Mouse (Mus musculus) limb, embryonic 14.5 days (tissue): ENCODE measurements around the gene Arfip1. TPM values are rescaled to one million over a fixed set of nuclear protein-coding genes. Genes with fewer than 3 reads are reported as not detected.

ENCODE experiments used
- ATAC-seq: fragments of 200-750 bp; cut with Nextera tagmentation; 2 replicates; pipeline ENCODE4 v1.8.0; 2017; ENCODE audit warnings: low read depth, moderate number of reproducible peaks, moderate TSS enrichment; ENCODE audit not compliant: low FRiP score
- DNase-seq: peaks from one replicate; pipeline ENCODE4 v3.0.0-alpha.2; 2015; ENCODE audit warnings: low spot score
- H3K27ac ChIP-seq: fragments of 300-500 bp; sonication (generic); replicated peaks from 2 replicates; pipeline ENCODE4 v1.5.1; 2014; ENCODE audit warnings: low read depth, mild to moderate bottlenecking, low read length, moderate library complexity, mixed read lengths
- H3K27me3 ChIP-seq: fragments of 300-500 bp; sonication (generic); 2 replicates; pipeline ENCODE4 v1.6.1; 2014; ENCODE audit warnings: low read length, mixed read lengths; ENCODE audit not compliant: control insufficient read depth, insufficient read depth
- H3K36me3 ChIP-seq: fragments of 300-500 bp; sonication (generic); 2 replicates; pipeline ENCODE4 v1.6.1; 2014; ENCODE audit warnings: mild to moderate bottlenecking, low read length, moderate library complexity, mixed read lengths; ENCODE audit not compliant: control insufficient read depth, insufficient read depth
- H3K4me1 ChIP-seq: fragments of 300-500 bp; sonication (generic); 2 replicates; pipeline ENCODE4 v1.6.1; 2014; ENCODE audit warnings: antibody characterized with exemption, low read length, mixed read lengths; ENCODE audit not compliant: control insufficient read depth, insufficient read depth
- H3K4me2 ChIP-seq: fragments of 300-500 bp; sonication (generic); replicated peaks from 2 replicates; pipeline ENCODE4 v1.6.1; 2014; ENCODE audit warnings: low read depth, mild to moderate bottlenecking, low read length, moderate library complexity; ENCODE audit not compliant: severe bottlenecking
- H3K4me3 ChIP-seq: fragments of 300-500 bp; sonication (generic); replicated peaks from 2 replicates; pipeline ENCODE4 v1.5.1; 2014; ENCODE audit warnings: low read length
- H3K9ac ChIP-seq: fragments of 300-500 bp; sonication (generic); 2 replicates; pipeline ENCODE4 v1.6.1; 2014; ENCODE audit warnings: mild to moderate bottlenecking, low read depth, low read length, moderate library complexity; ENCODE audit not compliant: severe bottlenecking
- H3K9me3 ChIP-seq: fragments of 300-500 bp; sonication (generic); 2 replicates; pipeline ENCODE4 v1.6.1; 2016; ENCODE audit warnings: low read length; ENCODE audit not compliant: control insufficient read depth
- POLR2A ChIP-seq: fragments of 200-500 bp; IDR thresholded peaks from 2 replicates; pipeline ENCODE4 v1.8.0; 2012; ENCODE audit warnings: inconsistent platforms, mild to moderate bottlenecking, moderate library complexity, borderline replicate concordance; ENCODE audit not compliant: insufficient read depth, insufficient read length; ENCODE audit errors: extremely low read depth
- WGBS: fragments of 180-500 bp; shearing (Covaris S2); extraction: QIAGEN DNeasy Blood & Tissue Kit; methylation state at CpG from one replicate; pipeline ENCODE4 v1.1.7; 2014; 5-methylcytosine and 5-hydroxymethylcytosine counted together
- polyA plus RNA-seq, 2 experiments: library from polyadenylated mRNA; depleted of rRNA in 1 of 2; stranded (reverse) in 1 of 2; unstranded in 1 of 2; fragments of >200 nt; fragmentation: Nextera tagmentation in 1 of 2; extraction: Ambion mirVana in 1 of 2; gene quantifications; 2 replicates each; pipeline versions ENCODE4 v1.2.1 to v1.2.3; 2012 to 2014

The Arfip1 gene
- polyA plus RNA-seq, 2 experiments, result 30.2 to 56.9 TPM

DNA sequence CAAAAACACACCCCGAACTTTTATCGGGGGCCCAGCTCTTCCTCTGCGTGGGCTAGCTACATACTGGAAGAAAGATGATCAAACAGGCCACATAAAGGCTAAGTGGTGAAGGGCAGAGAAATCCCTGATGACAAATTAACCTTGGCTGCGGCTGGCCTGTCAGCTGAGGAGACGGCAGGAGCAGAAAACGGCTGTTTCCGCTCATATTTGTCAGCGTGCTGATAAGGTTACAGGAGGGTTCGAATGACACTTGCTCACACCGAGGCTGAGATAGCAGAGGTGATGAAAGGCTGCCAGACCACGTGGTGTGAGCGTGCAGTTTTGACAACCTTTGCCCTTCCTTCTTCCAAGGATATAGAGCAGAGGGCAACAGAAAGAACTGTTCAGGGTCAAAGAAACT, 121.5 kb downstream of the Arfip1 start:
- DNase-seq, result no peak
- H3K27ac ChIP-seq, result no peak overlapping the region
- no peak overlapping the region for H3K9ac ChIP-seq
- no peak overlapping the region for H3K4me3 ChIP-seq
- no peaks in the 10 kb centered on the region for H3K9me3 ChIP-seq
- no peak overlapping the region for H3K4me2 ChIP-seq
- H3K4me1 ChIP-seq, result no peaks in the 10 kb centered on the region
- TF ChIP-seq POLR2A, result no peak
- no peaks in the 10 kb centered on the region for H3K27me3 ChIP-seq
- no peak; the same call in 1 of the 2 replicates for ATAC-seq
- no peaks in the 10 kb centered on the region for H3K36me3 ChIP-seq
- 19% methylated on average over 12 of the region's 12 CpGs for WGBS

DNA sequence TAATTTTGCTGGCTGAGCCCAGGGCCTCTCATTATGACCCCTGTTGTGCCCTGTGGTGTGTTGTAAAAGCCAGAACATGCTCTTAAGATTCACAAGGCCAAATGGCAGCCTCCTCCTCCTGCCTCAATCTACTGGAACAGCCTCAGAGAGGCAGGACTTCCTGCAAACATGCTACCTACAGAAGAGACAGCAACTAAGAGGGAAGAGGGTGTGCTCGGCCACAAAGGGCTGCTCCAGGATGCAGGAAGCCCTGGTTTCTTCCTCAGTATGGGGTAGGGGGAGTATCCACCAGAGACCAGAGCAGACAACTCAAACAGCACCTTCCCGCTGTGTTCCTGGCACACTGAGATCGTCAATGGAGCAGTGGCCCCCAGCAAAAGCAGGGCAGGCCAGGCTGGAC, 121.9 kb downstream of the Arfip1 start:
- H3K27me3 ChIP-seq, result no peaks in the 10 kb centered on the region
- ATAC-seq, result no peak
- H3K9me3 ChIP-seq, result no peaks in the 10 kb centered on the region
- H3K4me2 ChIP-seq, result no peak overlapping the region
- no peak overlapping the region for H3K4me3 ChIP-seq
- 32% methylated on average over 3 of the region's 3 CpGs for WGBS
- no peaks in the 10 kb centered on the region for H3K36me3 ChIP-seq
- H3K9ac ChIP-seq, result no peak overlapping the region
- TF ChIP-seq POLR2A, result no peak
- no peak for DNase-seq
- H3K4me1 ChIP-seq, result no peaks in the 10 kb centered on the region
- H3K27ac ChIP-seq, result no peak overlapping the region

DNA sequence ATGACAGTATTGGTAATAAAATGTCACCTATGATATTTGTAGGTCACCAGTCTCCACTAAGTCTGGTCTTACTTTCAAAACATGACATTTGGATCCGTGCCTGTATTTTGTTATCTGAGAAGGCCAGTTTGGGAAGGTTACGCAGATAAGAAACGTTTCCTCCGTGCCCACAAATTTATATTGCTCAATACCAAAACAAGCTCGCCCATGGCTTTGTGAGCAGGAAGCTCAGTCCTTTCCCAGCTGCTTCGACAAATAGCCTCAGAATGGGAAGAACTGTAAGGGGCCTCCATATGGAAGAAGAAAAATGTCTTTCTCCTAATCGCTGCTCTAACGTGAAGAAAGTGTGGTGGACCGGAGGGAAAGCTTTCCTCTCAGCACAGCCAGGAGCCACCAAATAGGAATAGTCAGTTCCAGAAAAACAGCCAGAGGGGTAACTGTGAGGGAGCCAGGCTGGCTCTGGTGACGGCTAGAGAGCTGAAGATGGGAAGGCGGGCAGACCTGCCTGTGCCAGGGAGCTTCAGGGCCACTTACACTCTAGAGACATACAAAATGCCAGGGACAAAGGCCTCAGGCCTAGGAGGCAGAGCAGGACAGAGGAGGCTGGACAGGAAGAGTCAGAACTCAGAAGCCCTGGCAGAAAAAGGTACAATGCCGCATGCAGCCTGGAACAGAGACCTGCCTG, 126.5 kb downstream of the Arfip1 start:
- H3K4me3 ChIP-seq, result no peak overlapping the region
- DNase-seq, result no peak
- no peak for ATAC-seq
- H3K36me3 ChIP-seq, result no peaks in the 10 kb centered on the region
- no peak overlapping the region for H3K4me2 ChIP-seq
- H3K27ac ChIP-seq, result no peak overlapping the region
- 69% methylated on average over 12 of the region's 12 CpGs for WGBS
- TF ChIP-seq POLR2A, result no peak
- H3K4me1 ChIP-seq, result no peaks in the 10 kb centered on the region
- H3K27me3 ChIP-seq, result no peaks in the 10 kb centered on the region
- no peaks in the 10 kb centered on the region for H3K9me3 ChIP-seq
- no peak overlapping the region for H3K9ac ChIP-seq

DNA sequence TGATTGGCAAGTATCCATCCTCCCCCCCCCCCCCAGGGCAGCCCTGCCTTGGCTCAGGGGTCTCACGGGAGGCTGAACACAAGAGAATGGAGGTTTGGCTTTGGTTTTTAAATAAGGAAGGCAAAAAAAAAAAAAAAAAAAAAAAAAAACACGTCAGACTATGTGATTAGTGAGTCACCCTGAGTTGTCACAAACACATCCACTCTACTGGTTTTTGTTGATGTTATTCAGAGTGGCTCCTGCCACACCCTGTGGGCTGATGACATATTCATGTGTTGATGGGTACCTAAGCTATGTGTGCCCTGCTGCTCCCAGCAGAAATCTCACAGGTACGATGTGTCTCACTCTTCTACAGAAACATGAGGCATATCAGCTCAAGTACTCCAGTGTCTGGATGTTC, 131.8 kb downstream of the Arfip1 start:
- no peak for TF ChIP-seq POLR2A
- ATAC-seq (no peak), DNase-seq (no peak)
- 76% methylated on average over 3 of the region's 3 CpGs for WGBS
- no peak overlapping the region for H3K4me2 ChIP-seq
- H3K4me1 ChIP-seq, result peaks cover 20% of the 10 kb centered on the region
- H3K27me3 ChIP-seq, result no peaks in the 10 kb centered on the region
- H3K9me3 ChIP-seq, result no peaks in the 10 kb centered on the region
- H3K4me3 ChIP-seq, result no peak overlapping the region
- H3K9ac ChIP-seq, result no peak overlapping the region
- no peaks in the 10 kb centered on the region for H3K36me3 ChIP-seq
- H3K27ac ChIP-seq, result no peak overlapping the region

DNA sequence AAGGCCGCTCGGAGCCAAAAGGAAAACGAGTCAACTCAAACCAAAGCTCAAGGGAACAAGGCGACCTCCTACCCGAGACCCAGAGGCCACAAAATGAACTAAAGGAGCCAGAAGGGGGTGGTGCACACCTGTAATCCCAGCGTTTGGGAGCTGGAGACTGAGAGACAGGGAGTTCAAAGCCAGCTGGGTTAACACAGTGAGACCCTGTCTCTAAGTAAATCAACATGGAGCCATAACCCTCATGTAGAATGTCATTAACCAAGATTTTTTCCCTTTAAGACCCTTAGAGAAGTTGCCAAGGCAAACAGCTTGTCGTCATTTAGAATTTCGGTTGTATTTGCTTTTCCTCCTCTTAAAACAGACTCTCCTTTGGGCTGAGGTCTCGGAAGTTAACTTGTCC, 133.4 kb downstream of the Arfip1 start:
- peaks cover 20% of the 10 kb centered on the region for H3K4me1 ChIP-seq
- WGBS, result 62% methylated on average over 9 of the region's 9 CpGs
- no peak for TF ChIP-seq POLR2A
- ATAC-seq, result no peak
- no peaks in the 10 kb centered on the region for H3K27me3 ChIP-seq
- no peaks in the 10 kb centered on the region for H3K36me3 ChIP-seq
- no peak overlapping the region for H3K27ac ChIP-seq
- no peak overlapping the region for H3K4me3 ChIP-seq
- H3K9me3 ChIP-seq, result no peaks in the 10 kb centered on the region
- H3K9ac ChIP-seq, result no peak overlapping the region
- H3K4me2 ChIP-seq, result no peak overlapping the region
- DNase-seq, result no peak
